Mouse (Mus musculus) cerebellum, adult 11-12 months (tissue): ENCODE results near the gene Tbc1d17.

Source experiments
- DNase-seq: peaks from one replicate; pipeline ENCODE4 v3.0.0; 2022

Gene Tbc1d17

GRCm38 (mm10) chr7:44868919-44869696 is 20.2 kb upstream of the Tbc1d17 start:
- DNase-seq = peak; percentile 81

- DNase-seq = peak; percentile 59
Measured at GRCm38 (mm10) chr7:44868465-44868864, 19.6 kb upstream of the Tbc1d17 start.

GRCm38 (mm10) chr7:44867802-44868201 is 18.9 kb upstream of the Tbc1d17 start:
- DNase-seq = peak; percentile 52

GRCm38 (mm10) chr7:44867010-44867702 is 18.3 kb upstream of the Tbc1d17 start:
- DNase-seq = peak; percentile 69

- DNase-seq = peak; percentile 75
Measured at GRCm38 (mm10) chr7:44866276-44867009, 17.6 kb upstream of the Tbc1d17 start.

- DNase-seq = peak; percentile 69
Measured at GRCm38 (mm10) chr7:44864595-44865542, 16.0 kb upstream of the Tbc1d17 start.

GRCm38 (mm10) chr7:44863982-44864494 is 15.2 kb upstream of the Tbc1d17 start:
- no peak for DNase-seq

- DNase-seq = peak; percentile 52
Measured at GRCm38 (mm10) chr7:44863210-44863609, 14.3 kb upstream of the Tbc1d17 start.

GRCm38 (mm10) chr7:44862434-44862833 is 13.6 kb upstream of the Tbc1d17 start:
- DNase-seq = no peak

GRCm38 (mm10) chr7:44861429-44861816 is 12.5 kb upstream of the Tbc1d17 start:
- DNase-seq = peak; percentile 64

GRCm38 (mm10) chr7:44860576-44861428 is 11.9 kb upstream of the Tbc1d17 start:
- DNase-seq = peak; percentile 68

GRCm38 (mm10) chr7:44859896-44860295 is 11.0 kb upstream of the Tbc1d17 start:
- DNase-seq = peak; percentile 59

GRCm38 (mm10) chr7:44857905-44858304 is 9.0 kb upstream of the Tbc1d17 start:
- DNase-seq = peak; percentile 72

GRCm38 (mm10) chr7:44857042-44857552 is 8.2 kb upstream of the Tbc1d17 start, which contains the start of gene Pnkp:
Gene Pnkp (plus strand): TSS chr7:44857139.
- peak; percentile 86 for DNase-seq

- peak; percentile 50 for DNase-seq
Measured at GRCm38 (mm10) chr7:44856265-44856916, 7.5 kb upstream of the Tbc1d17 start.

GRCm38 (mm10) chr7:44855036-44855435 is 6.2 kb upstream of the Tbc1d17 start:
- no peak for DNase-seq

- DNase-seq = peak; percentile 84
Measured at GRCm38 (mm10) chr7:44854356-44855031, 5.6 kb upstream of the Tbc1d17 start.

GRCm38 (mm10) chr7:44853596-44854355 is 4.9 kb upstream of the Tbc1d17 start:
- peak; percentile 75 for DNase-seq

- DNase-seq = peak; percentile 62
Measured at GRCm38 (mm10) chr7:44853065-44853464, 4.2 kb upstream of the Tbc1d17 start.
